8 mouse cellular contexts compared by ENCODE assay signal in genomic region chr6:30390714-30391697, GRCm38 (mm10). TPM values are rescaled to one million over a fixed set of nuclear protein-coding genes. Genes with fewer than 3 reads are reported as not detected.
A peak's percentile ranks its signal among the peaks of the same experiment; 100 is the strongest.
DNase-seq lines count a peak whose midpoint lies in the region; ATAC-seq and TF ChIP-seq lines count a peak whose summit lies in the region.

Gene Zc3hc1, minus strand, starts transcription at chr6:30391028.

- no peak for TF ChIP-seq CTCF in ES-Bruce4 (IDR thresholded peaks at IDR 0.05; ENCODE audit: low read depth, low read length)
- TF ChIP-seq CTCF in liver, postnatal 0 days (IDR thresholded peaks at IDR 0.05; ENCODE audit: low read depth) = 0 out of 2 replicates have a peak, but pooled peaks have one; percentile 7

- TF ChIP-seq EP300 in ES-Bruce4 (IDR thresholded peaks at IDR 0.05; ENCODE audit: insufficient read depth, low read depth, low read length) = 0 out of 2 replicates have a peak, but pooled peaks have one; percentile 43
- TF ChIP-seq EP300 in liver, postnatal 0 days (IDR thresholded peaks at IDR 0.05; ENCODE audit: low read depth) = peak; percentile 44

- no peaks in the 10 kb centered on the region for H3K9me3 ChIP-seq in ES-Bruce4 (replicated peaks; ENCODE audit: control insufficient read depth, insufficient read depth, low read length, poor library complexity, severe bottlenecking)
- H3K9me3 ChIP-seq in forebrain, embryonic 13.5 days (replicated peaks) = no peaks in the 10 kb centered on the region
- H3K9me3 ChIP-seq in liver, postnatal 0 days (ENCODE audit: low read length) = no peaks in the 10 kb centered on the region
- no peaks in the 10 kb centered on the region for H3K9me3 ChIP-seq in neural tube, embryonic 14.5 days (ENCODE audit: control insufficient read depth, low read length)

- peaks cover 12% of the 10 kb centered on the region for H3K36me3 ChIP-seq in ES-Bruce4 (ENCODE audit: control insufficient read depth, insufficient read depth, low read length, poor library complexity, severe bottlenecking)
- peaks cover 16% of the 10 kb centered on the region for H3K36me3 ChIP-seq in forebrain, embryonic 13.5 days (ENCODE audit: poor library complexity, severe bottlenecking)
- peaks cover 5% of the 10 kb centered on the region for H3K36me3 ChIP-seq in liver, postnatal 0 days (replicated peaks; ENCODE audit: insufficient read depth, low read length)
- H3K36me3 ChIP-seq in neural tube, embryonic 14.5 days (ENCODE audit: control insufficient read depth, insufficient read depth, low read length) = peaks cover 6% of the 10 kb centered on the region; the same call in 1 of the 2 replicates

- peak within 1 kb of the TSS; percentile 57 for H3K4me2 ChIP-seq in forebrain, embryonic 13.5 days
- peak within 1 kb of the TSS; percentile 73 for H3K4me2 ChIP-seq in liver, postnatal 0 days (ENCODE audit: low read depth, low read length)
- H3K4me2 ChIP-seq in neural tube, embryonic 14.5 days (ENCODE audit: low read depth, low read length) = peak within 1 kb of the TSS; percentile 42

- peak within 1 kb of the TSS; percentile 93 for H3K4me3 ChIP-seq in ES-Bruce4 (ENCODE audit: low read depth, low read length)
- H3K4me3 ChIP-seq in forebrain, embryonic 13.5 days = peak within 1 kb of the TSS; percentile 81
- H3K4me3 ChIP-seq in liver, postnatal 0 days (ENCODE audit: low read depth, low read length) = peak within 1 kb of the TSS; percentile 90
- peak within 1 kb of the TSS; percentile 75 for H3K4me3 ChIP-seq in neural tube, embryonic 14.5 days (ENCODE audit: low read depth, low read length)

- peak; percentile 89 for ATAC-seq in forebrain, embryonic 13.5 days
- peak; percentile 91 for ATAC-seq in liver, postnatal 0 days
- peak; percentile 90 for ATAC-seq in neural tube, embryonic 14.5 days (ENCODE audit: low read depth)

- intact Hi-C loops in heart, postnatal 10 days (cut with DNase I) = no loop called here

- TF ChIP-seq POLR2A in ES-Bruce4 (IDR thresholded peaks at IDR 0.05; ENCODE audit: insufficient read depth, low read length) = no peak

- no peaks in the 10 kb centered on the region for H3K27me3 ChIP-seq in ES-Bruce4 (ENCODE audit: control insufficient read depth, insufficient read depth, low read length, poor library complexity, severe bottlenecking)
- H3K27me3 ChIP-seq in forebrain, embryonic 13.5 days = no peaks in the 10 kb centered on the region
- no peaks in the 10 kb centered on the region for H3K27me3 ChIP-seq in liver, postnatal 0 days (ENCODE audit: insufficient read depth, low read length)
- no peaks in the 10 kb centered on the region for H3K27me3 ChIP-seq in neural tube, embryonic 14.5 days (ENCODE audit: control insufficient read depth, insufficient read depth, low read length)

- peak within 1 kb of the TSS; percentile 75 for H3K9ac ChIP-seq in ES-Bruce4 (ENCODE audit: low read depth, poor library complexity, severe bottlenecking)
- H3K9ac ChIP-seq in forebrain, embryonic 13.5 days = peak within 1 kb of the TSS; percentile 78
- peak within 1 kb of the TSS; percentile 84 for H3K9ac ChIP-seq in liver, postnatal 0 days (replicated peaks)
- peak within 1 kb of the TSS; percentile 64 for H3K9ac ChIP-seq in neural tube, embryonic 14.5 days (replicated peaks; ENCODE audit: low read depth, low read length)

- peak; percentile 89 for DNase-seq in c-Kit-positive CD71-positive TER-119-positive erythroid progenitor cells, embryonic 14.5 days (ENCODE audit: low spot score)
- peak; percentile 77 to 87 for DNase-seq in heart, postnatal 10 days
- DNase-seq in large intestine, adult 2 months (ENCODE audit: low read depth, low spot score) = peak; percentile 73
- peak; percentile 83 for DNase-seq in liver, postnatal 0 days
- DNase-seq in testis, postnatal 10 days (ENCODE audit: low spot score) = peak; percentile 81

- 18% methylated on average over 33 of the region's 33 CpGs for WGBS in forebrain, embryonic 13.5 days
- 9% methylated on average over 33 of the region's 33 CpGs for WGBS in large intestine, adult 2 months
- 11% methylated on average over 33 of the region's 33 CpGs for WGBS in liver, postnatal 0 days (ENCODE audit: insufficient replicate concordance)
- 17% methylated on average over 33 of the region's 33 CpGs for WGBS in neural tube, embryonic 14.5 days

- H3K4me1 ChIP-seq in ES-Bruce4 (ENCODE audit: control insufficient read depth, insufficient read depth, low read length) = no peaks in the 10 kb centered on the region
- H3K4me1 ChIP-seq in forebrain, embryonic 13.5 days = peaks cover 6% of the 10 kb centered on the region; the same call in 1 of the 2 replicates
- peaks cover 12% of the 10 kb centered on the region; the same call in 1 of the 2 replicates for H3K4me1 ChIP-seq in liver, postnatal 0 days (ENCODE audit: insufficient read depth)
- H3K4me1 ChIP-seq in neural tube, embryonic 14.5 days (ENCODE audit: control insufficient read depth, insufficient read depth, low read length) = no peaks in the 10 kb centered on the region

- H3K27ac ChIP-seq in ES-Bruce4 (ENCODE audit: insufficient read depth, low read length) = no peak within 1 kb of the TSS
- H3K27ac ChIP-seq in forebrain, embryonic 13.5 days = peak within 1 kb of the TSS; percentile 51; the same call in 1 of the 2 replicates
- peak within 1 kb of the TSS; percentile 73; the same call in 1 of the 2 replicates for H3K27ac ChIP-seq in liver, postnatal 0 days (ENCODE audit: low read depth)
- peak within 1 kb of the TSS; percentile 50; the same call in 1 of the 2 replicates for H3K27ac ChIP-seq in neural tube, embryonic 14.5 days (ENCODE audit: low read depth, low read length)

RNA-seq across cellular contexts. Expression of gene Zc3hc1, which starts in this region (rescaled TPM):
- 71.2 and 76.3 TPM in 2 replicates for polyA plus RNA-seq in ES-Bruce4 (2011; ENCODE audit: insufficient read depth, insufficient read length, low read depth, missing spikeins)
- 69.2 and 77.7 TPM in 2 replicates for polyA plus RNA-seq in forebrain, embryonic 13.5 days (2015; fragmentation: Nextera tagmentation; extraction: Ambion mirVana)
- total RNA-seq in heart, postnatal 10 days (2021) = 10 to 100 TPM; 17.2 to 21.9 TPM
- 11.0 and 14.0 TPM in 2 replicates for polyA plus RNA-seq in large intestine, adult 2 months (2012; rRNA removed)
- 12.5 and 14.4 TPM in 2 replicates for polyA plus RNA-seq in liver, postnatal 0 days (2015; fragmentation: Nextera tagmentation; extraction: Ambion mirVana)
- 62.3 and 66.9 TPM in 2 replicates for polyA plus RNA-seq in neural tube, embryonic 14.5 days (2014; fragmentation: Nextera tagmentation; extraction: Ambion mirVana)
